Mouse (Mus musculus) gastrocnemius, postnatal 4 days (tissue): ENCODE results near the gene Krt86. TPM values are rescaled to one million over a fixed set of nuclear protein-coding genes. Genes with fewer than 3 reads are reported as not detected.
"Not testable (repeated sequence)": the region's sequence is repeated elsewhere in the genome, so short reads cannot be mapped to it uniquely, and the experiment has no call there.

Experiments used
- DNase-seq, 2 experiments: peaks; one replicate each; pipeline ENCODE4 v3.0.0; 2021 to 2022; ENCODE audit warnings: low spot score in 2 of 2, mixed read lengths in 2 of 2
- total RNA-seq, 2 experiments: library from RNA; stranded (reverse); gene quantifications; 2 replicates each; pipeline ENCODE4 v1.2.3; 2021

Gene Krt86
- total RNA-seq, 2 experiments from 2014 or later, result not detected

GRCm38 (mm10) chr15:101491431-101491830 lies 18.2 kb downstream of the Krt86 start, which contains the start of gene Krt83:
Krt83 (minus strand) TSS chr15:101491512.
- no peak for DNase-seq

GRCm38 (mm10) chr15:101492718-101493117 lies 19.4 kb downstream of the Krt86 start:
- no peak for DNase-seq

- DNase-seq, result no peak
Measured at GRCm38 (mm10) chr15:101493713-101494112, 20.4 kb downstream of the Krt86 start.

GRCm38 (mm10) chr15:101494203-101494602 lies 20.9 kb downstream of the Krt86 start:
- DNase-seq, result no peak

- no peak for DNase-seq
Measured at GRCm38 (mm10) chr15:101495266-101495665, 22.0 kb downstream of the Krt86 start.

- no peak for DNase-seq
Measured at GRCm38 (mm10) chr15:101497181-101497580, 23.9 kb downstream of the Krt86 start.

GRCm38 (mm10) chr15:101506896-101507758 lies 33.8 kb downstream of the Krt86 start:
- no peak for DNase-seq

GRCm38 (mm10) chr15:101508247-101508646 lies 35.0 kb downstream of the Krt86 start:
- DNase-seq, result no peak

- not testable (repeated sequence) for DNase-seq
Measured at GRCm38 (mm10) chr15:101517161-101517560, 43.9 kb downstream of the Krt86 start, which contains the start of gene Gm49425. Gm49425 (minus strand) TSS chr15:101517261.

GRCm38 (mm10) chr15:101519792-101520191 lies 46.5 kb downstream of the Krt86 start:
- DNase-seq, result peak; percentile 36 to 74

- DNase-seq, result no peak
Measured at GRCm38 (mm10) chr15:101522556-101523232, 49.4 kb downstream of the Krt86 start.

Other genes with a start within 250 kb of the Krt86 start
- 10 to 100 TPM; 14.1 to 14.7 TPM for gene Grasp, start 249.3 kb upstream of the Krt86 start, total RNA-seq
- gene Nr4a1, start 219.2 kb upstream of the Krt86 start, total RNA-seq, result 10 to 100 TPM; 25.3 to 26.0 TPM
- gene Atg101, start 189.2 kb upstream of the Krt86 start, total RNA-seq, result 10 to 100 TPM; 24.8 to 25.8 TPM
- under 1 TPM in 1 of 2 experiments, not detected in 1; 0.59 TPM for gene 6030408B16Rik, start 180.3 kb upstream of the Krt86 start, total RNA-seq
- gene Krt80, start 103.3 kb upstream of the Krt86 start, total RNA-seq, result 1 to 10 TPM; 2.7 to 3.4 TPM
- gene Krt7, start 62.4 kb upstream of the Krt86 start, total RNA-seq, result under 1 TPM; 0.22 to 0.39 TPM
- under 1 TPM; 0.13 to 0.15 TPM for gene Krt87, start 34.7 kb upstream of the Krt86 start, total RNA-seq
- gene Krt88, start 25.7 kb upstream of the Krt86 start, total RNA-seq, result not detected
- not detected for gene Krt81, start 9.7 kb upstream of the Krt86 start, total RNA-seq
- under 1 TPM in 1 of 2 experiments, not detected in 1; 0.21 TPM for gene Krt83, start 18.0 kb downstream of the Krt86 start, total RNA-seq
- under 1 TPM in 1 of 2 experiments, not detected in 1; 0.36 TPM for gene Gm49425, start 43.8 kb downstream of the Krt86 start, total RNA-seq
- not detected for gene Krt84, start 59.3 kb downstream of the Krt86 start, total RNA-seq
- not detected for gene Krt82, start 77.2 kb downstream of the Krt86 start, total RNA-seq
- gene Krt90, start 89.5 kb downstream of the Krt86 start, total RNA-seq, result not detected
- under 1 TPM in 1 of 2 experiments, not detected in 1; 0.08 TPM for gene Krt75, start 100.4 kb downstream of the Krt86 start, total RNA-seq
- gene Gm5414, start 154.7 kb downstream of the Krt86 start, total RNA-seq, result not detected
- not detected for gene Gm5478, start 173.9 kb downstream of the Krt86 start, total RNA-seq
- under 1 TPM in 1 of 2 experiments, not detected in 1; 0.13 TPM for gene Krt6b, start 206.8 kb downstream of the Krt86 start, total RNA-seq
- gene Krt6a, start 220.8 kb downstream of the Krt86 start, total RNA-seq, result under 1 TPM in 1 of 2 experiments, not detected in 1; 0.23 TPM
- gene Krt5, start 239.4 kb downstream of the Krt86 start, total RNA-seq, result 1 to 10 TPM in 1 of 2 experiments, under 1 TPM in 1; 0.39 to 1.9 TPM